Mouse (Mus musculus) hindbrain, embryonic 10.5 days (tissue): ENCODE measurements around the gene Pnp. TPM values are rescaled to one million over a fixed set of nuclear protein-coding genes. Genes with fewer than 3 reads are reported as not detected.
"Not testable (repeated sequence)": the region's sequence is repeated elsewhere in the genome, so short reads cannot be mapped to it uniquely, and the experiment has no call there.

ENCODE experiments used
- DNase-seq: peaks from one replicate; pipeline ENCODE4 v3.0.0-alpha.2; 2017; ENCODE audit warnings: low spot score
- H3K27ac ChIP-seq: fragments of 300-500 bp; sonication (generic); 2 replicates; pipeline ENCODE4 v1.5.1; 2016; ENCODE audit warnings: mild to moderate bottlenecking, moderate library complexity
- H3K27me3 ChIP-seq: fragments of 300-500 bp; sonication (generic); 2 replicates; pipeline ENCODE4 v1.6.1; 2016; ENCODE audit warnings: mild to moderate bottlenecking; ENCODE audit not compliant: poor library complexity, insufficient read depth, severe bottlenecking
- H3K36me3 ChIP-seq: fragments of 300-500 bp; sonication (generic); 2 replicates; pipeline ENCODE4 v1.6.1; 2016; ENCODE audit warnings: mild to moderate bottlenecking, moderate library complexity
- H3K4me1 ChIP-seq: fragments of 300-500 bp; sonication (generic); replicated peaks from 2 replicates; pipeline ENCODE4 v1.6.1; 2016; ENCODE audit warnings: mild to moderate bottlenecking
- H3K4me3 ChIP-seq: fragments of 300-500 bp; sonication (generic); 2 replicates; pipeline ENCODE4 v1.5.1; 2016; ENCODE audit warnings: mild to moderate bottlenecking, moderate library complexity
- H3K9me3 ChIP-seq: fragments of 300-500 bp; sonication (generic); 2 replicates; pipeline ENCODE4 v1.6.1; 2016; ENCODE audit warnings: mild to moderate bottlenecking, moderate library complexity
- WGBS: fragments of 180-500 bp; shearing (Covaris S2); methylation state at CpG from one replicate; pipeline ENCODE4 v1.1.7; 2016; 5-methylcytosine and 5-hydroxymethylcytosine counted together
- polyA plus RNA-seq: library from polyadenylated mRNA; unstranded; fragments of >200 nt; fragmentation: Nextera tagmentation; extraction: Ambion mirVana; gene quantifications from 2 replicates; pipeline ENCODE4 v1.2.1, GENCODE M21; 2016

Gene Pnp
- polyA plus RNA-seq, 1 experiment from 2014 or later, result 72.3 TPM

DNA sequence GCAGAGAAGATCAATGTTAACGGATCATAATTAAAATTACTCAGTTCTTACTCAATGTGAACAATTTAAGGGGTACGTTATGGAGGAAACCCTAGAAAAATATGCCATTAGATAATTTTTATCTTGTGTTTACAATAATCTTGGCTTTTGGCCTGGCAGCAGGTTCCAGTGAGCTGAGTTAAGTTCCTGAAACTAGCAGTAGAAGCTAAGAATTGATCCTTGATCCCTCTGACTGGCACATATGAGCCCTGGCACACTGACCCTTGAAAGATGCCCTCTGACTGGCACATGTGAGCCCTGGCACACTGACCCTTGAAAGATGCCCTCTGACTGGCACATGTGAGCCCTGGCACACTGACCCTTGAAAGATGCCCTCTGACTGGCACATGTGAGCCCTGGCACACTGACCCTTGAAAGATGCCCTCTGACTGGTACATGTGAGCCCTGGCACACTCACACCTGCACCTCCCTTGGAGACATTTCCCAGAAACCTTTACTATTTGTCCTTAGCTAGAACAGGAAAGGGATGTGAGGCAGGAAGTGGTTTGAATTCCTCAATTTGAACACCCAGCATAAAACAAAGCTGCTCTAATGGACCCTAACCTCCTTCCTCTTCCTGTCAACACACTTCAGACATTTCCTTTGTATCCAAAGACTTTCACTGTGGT, 67.3 kb downstream of the Pnp start:
- 84% methylated on average over 2 of the region's 2 CpGs for WGBS
- H3K4me1 ChIP-seq, result no peaks in the 10 kb centered on the region
- DNase-seq, result no peak
- no peak overlapping the region for H3K4me3 ChIP-seq
- H3K9me3 ChIP-seq, result no peaks in the 10 kb centered on the region
- no peak overlapping the region for H3K27ac ChIP-seq
- H3K27me3 ChIP-seq, result no peaks in the 10 kb centered on the region
- no peaks in the 10 kb centered on the region for H3K36me3 ChIP-seq

DNA sequence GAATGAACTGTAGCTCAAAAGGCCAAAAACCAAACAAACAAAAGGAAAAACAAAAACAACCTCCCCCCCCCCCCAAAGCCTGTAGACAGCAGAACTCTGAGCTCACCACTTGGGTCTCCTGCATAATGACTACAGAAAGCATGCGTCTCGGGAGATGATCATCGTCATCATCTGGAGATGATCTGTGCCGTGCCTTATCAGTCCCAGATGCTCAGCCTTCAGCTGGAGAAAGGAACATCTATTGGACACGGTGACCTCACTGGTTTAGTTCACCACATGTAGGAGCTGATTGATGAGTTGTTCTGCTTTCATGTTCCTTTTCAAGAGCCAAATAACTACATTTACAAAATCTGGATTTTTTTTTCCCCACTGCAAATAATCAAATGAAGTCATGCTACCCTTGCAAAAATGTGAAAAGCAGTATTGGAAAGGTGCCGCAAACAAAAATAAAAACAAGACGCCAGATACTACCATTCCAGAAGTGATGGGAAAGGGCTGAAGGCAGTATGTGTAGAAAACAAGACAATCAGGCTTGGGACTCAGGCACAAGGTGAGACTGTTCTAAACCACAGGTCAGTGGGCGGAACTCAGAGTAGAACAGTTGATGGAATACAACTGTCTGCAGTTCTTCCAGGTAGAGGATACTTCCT, 76.4 kb downstream of the Pnp start, which contains the start of gene Rnase10:
Gene Rnase10, plus strand, starts transcription at position 600 of the 650 bp plus-strand sequence.
- Histone ChIP-seq H3K27ac (no peak within 1 kb of the TSS), H3K9me3 (no peaks in the 10 kb centered on the region), H3K27me3 (no peaks in the 10 kb centered on the region), H3K36me3 (no peaks in the 10 kb centered on the region), H3K4me3 (no peak within 1 kb of the TSS), H3K4me1 (no peaks in the 10 kb centered on the region)
- 82% methylated on average over 8 of the region's 8 CpGs for WGBS
- no peak for DNase-seq

DNA sequence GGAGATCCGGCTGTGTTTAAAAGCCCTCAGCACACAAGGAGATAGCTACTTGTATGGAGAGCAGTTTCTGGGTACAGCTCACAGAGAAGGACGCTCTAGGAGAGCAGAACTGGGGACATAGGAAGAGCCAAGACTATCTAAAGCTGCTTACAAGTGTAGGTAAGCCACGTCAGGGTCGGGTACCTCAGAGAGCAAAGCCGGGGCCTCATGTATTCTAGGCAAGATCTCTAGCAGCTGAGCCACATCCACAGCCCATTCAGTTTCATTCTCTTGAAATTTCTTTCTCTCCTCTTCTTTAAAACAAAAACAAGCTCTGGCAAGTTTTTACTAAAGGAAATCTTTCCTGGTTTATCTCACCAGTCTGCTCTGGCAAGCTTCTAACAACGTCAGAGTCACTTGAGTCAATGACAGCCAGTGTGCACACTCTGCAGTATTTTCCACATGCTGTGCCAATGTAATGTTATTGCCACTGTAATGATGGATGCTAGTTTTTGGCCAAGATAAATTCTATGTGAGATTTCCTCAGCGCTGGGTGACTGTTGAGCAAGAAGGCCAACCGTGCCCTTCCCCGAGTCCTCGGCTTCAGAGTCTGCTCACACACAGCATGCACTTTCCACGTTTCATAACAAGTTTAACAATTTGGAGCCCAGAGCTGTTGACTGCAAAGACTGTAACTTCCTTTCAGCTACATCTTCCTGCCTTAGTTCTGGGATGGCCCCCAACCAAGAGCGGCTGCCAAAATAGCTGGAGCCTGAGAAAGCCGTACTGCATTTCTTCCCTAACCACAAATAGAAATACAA, 77.2 kb downstream of the Pnp start:
- no peaks in the 10 kb centered on the region for H3K4me1 ChIP-seq
- no peak overlapping the region for H3K27ac ChIP-seq
- WGBS, result 84% methylated on average over 13 of the region's 13 CpGs
- DNase-seq, result no peak
- H3K4me3 ChIP-seq, result no peak overlapping the region
- H3K9me3 ChIP-seq, result no peaks in the 10 kb centered on the region
- no peaks in the 10 kb centered on the region for H3K36me3 ChIP-seq
- no peaks in the 10 kb centered on the region for H3K27me3 ChIP-seq

DNA sequence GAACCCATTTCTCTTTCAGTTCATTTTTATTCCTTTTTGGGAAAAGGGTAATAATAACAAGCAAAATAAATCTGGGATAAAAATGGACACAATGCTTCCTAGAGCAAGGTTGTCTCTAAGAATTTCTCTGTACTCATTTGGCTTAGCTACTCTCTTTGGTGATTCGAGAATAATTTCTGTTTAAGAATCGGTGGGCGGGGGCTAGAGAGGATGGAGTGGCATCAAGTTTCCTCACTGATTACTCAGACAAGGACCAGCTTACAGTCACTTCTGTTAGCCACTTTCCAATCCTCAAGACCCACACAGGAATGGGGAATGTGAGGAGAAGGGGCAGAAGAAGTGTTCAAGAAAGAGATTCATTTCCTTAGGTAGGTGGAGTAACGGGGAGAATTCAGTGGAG, 77.9 kb downstream of the Pnp start:
- no peaks in the 10 kb centered on the region for H3K4me1 ChIP-seq
- 89% methylated on average over 4 of the region's 4 CpGs for WGBS
- no peak for DNase-seq
- H3K36me3 ChIP-seq, result no peaks in the 10 kb centered on the region
- no peaks in the 10 kb centered on the region for H3K27me3 ChIP-seq
- H3K9me3 ChIP-seq, result no peaks in the 10 kb centered on the region
- H3K4me3 ChIP-seq, result no peak overlapping the region
- no peak overlapping the region for H3K27ac ChIP-seq

DNA sequence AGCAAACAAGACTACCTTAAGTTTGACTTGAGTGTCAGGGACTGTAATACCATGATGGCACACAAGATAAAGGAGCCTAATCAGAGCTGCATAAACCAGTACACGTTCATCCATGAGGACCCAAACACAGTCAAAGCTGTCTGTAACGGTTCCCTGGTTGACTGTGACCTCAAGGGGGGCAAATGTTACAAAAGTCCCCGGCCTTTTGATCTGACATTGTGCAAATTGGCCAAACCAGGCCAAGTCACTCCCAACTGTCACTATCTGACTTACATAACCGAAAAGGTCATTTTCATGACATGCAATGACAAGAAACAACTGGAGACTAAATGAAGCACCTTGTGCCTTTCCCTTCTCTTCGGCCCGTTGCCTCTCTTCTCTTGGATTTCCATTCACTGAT, 78.7 kb downstream of the Pnp start:
- Histone ChIP-seq H3K27ac (no peak overlapping the region), H3K4me3 (no peak overlapping the region), H3K36me3 (no peaks in the 10 kb centered on the region), H3K4me1 (no peaks in the 10 kb centered on the region), H3K27me3 (no peaks in the 10 kb centered on the region), H3K9me3 (no peaks in the 10 kb centered on the region)
- WGBS, result 84% methylated on average over 6 of the region's 6 CpGs
- no peak for DNase-seq

DNA sequence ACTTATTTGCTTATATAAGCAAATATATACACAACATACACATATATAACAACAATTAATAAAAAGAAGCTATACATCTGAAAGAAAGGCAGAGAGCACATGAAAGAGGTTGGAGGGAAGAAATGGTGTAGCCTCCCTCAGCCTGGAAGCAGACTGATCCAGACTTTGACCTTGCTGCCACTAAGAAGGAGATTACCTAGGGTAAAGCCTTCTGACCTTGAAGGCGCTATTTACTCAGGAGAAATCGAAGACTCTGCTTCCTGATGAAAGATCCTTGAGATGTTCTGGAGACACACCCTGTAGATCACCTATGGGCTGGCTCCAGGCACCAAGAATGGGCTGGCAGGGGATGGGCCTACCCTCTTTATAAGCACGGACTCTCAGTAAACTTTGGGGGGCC, 83.8 kb downstream of the Pnp start:
- not testable (repeated sequence) for H3K27me3 ChIP-seq, H3K27ac ChIP-seq, H3K4me3 ChIP-seq, H3K4me1 ChIP-seq, H3K36me3 ChIP-seq, H3K9me3 ChIP-seq, DNase-seq
- 86% methylated on average over 3 of the region's 3 CpGs for WGBS

Other genes with a start within 250 kb of the Pnp start
- not detected in 2 replicates for gene Olfr747, start 237.9 kb upstream of the Pnp start, polyA plus RNA-seq
- gene Olfr748, start 223.7 kb upstream of the Pnp start, polyA plus RNA-seq, result not detected in 2 replicates
- gene Olfr749, start 186.0 kb upstream of the Pnp start, polyA plus RNA-seq, result not detected in 2 replicates
- 108 and 123 TPM in 2 replicates for gene Ttc5, start 145.6 kb upstream of the Pnp start, polyA plus RNA-seq
- not detected in 2 replicates for gene Ccnb1ip1, start 123.3 kb upstream of the Pnp start, polyA plus RNA-seq
- 58.5 and 64.1 TPM in 2 replicates for gene Parp2, start 123.2 kb upstream of the Pnp start, polyA plus RNA-seq
- gene Tep1, start 60.5 kb upstream of the Pnp start, polyA plus RNA-seq, result 6.0 and 6.2 TPM in 2 replicates
- gene Klhl33, start 33.6 kb upstream of the Pnp start, polyA plus RNA-seq, result 0.09 and 0.20 TPM in 2 replicates
- gene Osgep, start 6.2 kb upstream of the Pnp start, polyA plus RNA-seq, result 164 and 174 TPM in 2 replicates
- 384 and 423 TPM in 2 replicates for gene Apex1, start 6.1 kb upstream of the Pnp start, polyA plus RNA-seq
- 59.0 and 63.9 TPM in 2 replicates for gene Pip4p1, start 226 bp upstream of the Pnp start, polyA plus RNA-seq
- not detected in 2 replicates for gene Gm49342, start 13.4 kb downstream of the Pnp start, polyA plus RNA-seq
- 0.54 and 0.86 TPM in 2 replicates for gene Pnp2, start 24.9 kb downstream of the Pnp start, polyA plus RNA-seq
- gene Rnase10, start 76.7 kb downstream of the Pnp start, polyA plus RNA-seq, result 0.10 TPM in 1 of 2 replicates, not detected in the other
- gene Rnase9, start 110.8 kb downstream of the Pnp start, polyA plus RNA-seq, result not detected in 2 replicates
- gene Rnase11, start 119.1 kb downstream of the Pnp start, polyA plus RNA-seq, result not detected in 2 replicates
- not detected in 2 replicates for gene Rnase12, start 126.6 kb downstream of the Pnp start, polyA plus RNA-seq
- gene Olfr750, start 143.4 kb downstream of the Pnp start, polyA plus RNA-seq, result 0.03 TPM in 1 of 2 replicates, not detected in the other
- gene Rnase4, start 160.0 kb downstream of the Pnp start, polyA plus RNA-seq, result 11.5 and 17.5 TPM in 2 replicates
- 3.3 and 4.5 TPM in 2 replicates for gene Ang, start 160.1 kb downstream of the Pnp start, polyA plus RNA-seq
- 0.37 TPM in 1 of 2 replicates, not detected in the other for gene Eddm3b, start 183.3 kb downstream of the Pnp start, polyA plus RNA-seq
- 0.29 TPM in 1 of 2 replicates, not detected in the other for gene Rnase6, start 192.8 kb downstream of the Pnp start, polyA plus RNA-seq
- gene Rnase1, start 215.7 kb downstream of the Pnp start, polyA plus RNA-seq, result 0.27 TPM in 1 of 2 replicates, not detected in the other
- not detected in 2 replicates for gene Rnase2b, start 231.2 kb downstream of the Pnp start, polyA plus RNA-seq